Mouse (Mus musculus) hematopoietic multipotent progenitor cell, adult 10-12 weeks (in vitro differentiated cells): ENCODE results near the gene Tmem107. TPM values are rescaled to one million over a fixed set of nuclear protein-coding genes. Genes with fewer than 3 reads are reported as not detected.

Experiments
- polyA plus RNA-seq: library from polyadenylated mRNA; stranded (reverse); fragments of >175 nt; gene quantifications from 2 replicates; pipeline ENCODE4 v1.2.3, GENCODE M21; 2012; ENCODE audit warnings: low replicate concordance

Tmem107 gene
- 6.0 and 14.2 TPM in 2 replicates for polyA plus RNA-seq

GRCm38 (mm10) chr11:69070590-69071222 lies at the start of gene Tmem107:
Tmem107 (plus strand) TSS chr11:69070806.

GRCm38 (mm10) chr11:69045531-69046394 lies 24.8 kb upstream of the Tmem107 start, which contains the start of gene Aurkb:
Aurkb (plus strand) TSS chr11:69045647.

GRCm38 (mm10) chr11:69059357-69059974 lies 11.1 kb upstream of the Tmem107 start, which contains the start of gene Borcs6:
Borcs6 (plus strand) TSS chr11:69059717.

DNA sequence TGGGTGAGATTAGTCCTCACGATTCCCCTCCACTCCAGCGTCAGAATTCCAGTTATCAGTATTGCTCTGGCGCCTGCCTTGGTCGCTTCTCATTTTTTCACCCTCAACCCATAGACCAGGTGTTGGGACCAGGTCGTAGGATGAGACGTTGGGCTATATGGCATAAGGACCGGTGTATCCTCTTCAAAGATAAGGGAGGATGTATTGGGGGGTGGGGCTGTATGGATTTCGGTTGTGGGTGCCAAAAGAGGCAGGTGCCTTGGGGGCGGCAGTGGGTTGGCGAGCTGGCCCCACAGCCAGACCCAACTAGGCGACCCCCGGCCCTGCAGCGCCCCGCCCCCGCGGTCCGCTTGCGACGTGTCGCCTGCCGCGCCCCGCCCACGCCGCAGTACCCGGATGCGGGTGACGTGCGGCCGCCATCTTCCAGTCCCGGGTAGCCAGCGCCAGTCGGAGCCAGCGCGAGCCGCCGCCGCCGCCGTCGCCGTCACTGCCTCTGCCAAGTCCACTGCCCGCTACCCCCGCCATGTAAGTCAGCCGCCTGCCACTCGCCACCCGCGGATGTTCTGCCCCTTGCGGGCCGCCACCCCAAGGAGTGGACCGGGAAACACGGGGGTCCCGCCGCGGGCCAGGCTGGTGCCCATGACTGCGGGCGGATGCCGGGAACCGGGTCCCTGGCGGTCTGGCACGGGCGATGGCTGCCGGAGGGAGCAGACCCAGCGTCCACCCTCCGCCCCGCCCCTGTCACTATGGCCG lies 17.7 kb downstream of the Tmem107 start, which contains the start of gene Vamp2:
TSS of gene Vamp2 (plus strand) at position 388 of the 753 bp plus-strand sequence.

DNA sequence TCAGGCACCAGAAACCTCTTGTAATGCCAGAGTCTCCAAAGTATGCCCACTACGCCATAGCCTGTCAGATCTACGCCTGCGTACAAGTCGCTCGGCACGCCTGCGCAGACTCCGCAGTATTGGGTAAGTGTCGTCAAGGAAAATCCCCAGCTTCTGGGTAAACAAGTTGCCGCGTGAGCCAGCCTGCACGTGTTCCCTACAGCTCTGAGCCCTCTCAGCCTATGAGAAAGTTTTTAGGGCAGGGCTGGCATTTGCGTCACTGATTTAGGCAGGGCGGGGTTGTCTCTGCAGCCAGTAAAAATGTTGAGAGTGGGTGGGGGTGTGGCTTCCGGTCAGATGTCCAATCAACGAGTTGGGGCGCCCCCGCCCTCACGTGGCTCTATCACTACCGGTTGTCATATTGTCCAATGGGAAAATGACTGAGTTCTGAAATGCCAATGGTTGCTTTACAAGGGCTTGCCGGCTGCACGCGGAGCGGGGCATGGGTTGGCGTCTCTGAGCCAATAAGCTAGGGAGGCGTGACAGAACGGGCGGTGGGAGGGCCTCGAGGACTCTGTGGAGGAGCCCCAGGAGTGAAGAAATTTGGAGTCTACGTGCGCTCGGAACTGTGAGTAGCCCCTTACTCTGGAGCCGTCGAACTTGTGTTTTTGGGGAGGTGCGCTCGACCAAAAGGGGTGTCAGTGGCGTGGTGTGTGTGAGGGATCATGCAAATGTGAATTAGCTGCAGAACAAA lies 24.3 kb downstream of the Tmem107 start, which contains the start of gene Per1:
TSS of gene Per1 (plus strand) at position 521 of the 733 bp plus-strand sequence.

DNA sequence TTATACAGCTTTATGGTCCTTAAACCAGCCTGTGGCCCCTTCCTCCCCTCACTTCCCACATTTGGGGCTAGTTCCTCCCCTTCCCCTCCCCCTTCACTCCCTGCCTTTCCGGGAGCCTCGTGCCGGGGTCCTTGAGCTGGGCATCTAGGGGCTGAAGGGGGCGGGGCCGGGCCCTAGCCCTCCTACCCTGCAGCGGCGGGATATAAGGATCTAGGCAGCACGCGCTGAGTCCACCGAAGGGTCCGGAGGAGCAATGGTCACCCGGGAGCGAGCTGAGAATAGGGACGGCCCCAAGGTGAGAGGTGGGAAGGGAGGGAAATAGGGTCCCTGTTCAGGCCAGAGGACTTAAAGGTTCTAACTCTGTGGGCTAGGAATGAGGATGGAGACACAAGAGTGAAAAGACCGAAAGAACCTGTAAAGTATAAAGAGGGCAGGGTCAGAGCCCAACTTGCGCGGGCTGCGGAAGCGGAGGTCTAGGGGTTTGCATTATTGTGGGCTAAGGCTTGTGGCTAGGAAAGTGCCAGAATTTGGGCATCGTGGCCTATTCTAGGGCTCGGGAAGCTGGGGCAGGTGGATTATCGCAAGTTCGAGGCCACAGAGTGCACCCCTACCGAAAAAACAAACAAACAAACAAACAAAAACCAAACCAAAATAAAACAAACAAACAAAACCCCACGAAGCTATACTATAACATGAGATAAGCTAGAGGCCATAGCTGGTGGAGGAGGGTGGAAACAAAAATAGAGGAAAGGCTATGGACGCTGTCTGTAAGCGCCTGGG lies 49.8 kb downstream of the Tmem107 start, which contains the start of gene Hes7:
TSS of gene Hes7 (plus strand) at position 184 of the 780 bp plus-strand sequence.

DNA sequence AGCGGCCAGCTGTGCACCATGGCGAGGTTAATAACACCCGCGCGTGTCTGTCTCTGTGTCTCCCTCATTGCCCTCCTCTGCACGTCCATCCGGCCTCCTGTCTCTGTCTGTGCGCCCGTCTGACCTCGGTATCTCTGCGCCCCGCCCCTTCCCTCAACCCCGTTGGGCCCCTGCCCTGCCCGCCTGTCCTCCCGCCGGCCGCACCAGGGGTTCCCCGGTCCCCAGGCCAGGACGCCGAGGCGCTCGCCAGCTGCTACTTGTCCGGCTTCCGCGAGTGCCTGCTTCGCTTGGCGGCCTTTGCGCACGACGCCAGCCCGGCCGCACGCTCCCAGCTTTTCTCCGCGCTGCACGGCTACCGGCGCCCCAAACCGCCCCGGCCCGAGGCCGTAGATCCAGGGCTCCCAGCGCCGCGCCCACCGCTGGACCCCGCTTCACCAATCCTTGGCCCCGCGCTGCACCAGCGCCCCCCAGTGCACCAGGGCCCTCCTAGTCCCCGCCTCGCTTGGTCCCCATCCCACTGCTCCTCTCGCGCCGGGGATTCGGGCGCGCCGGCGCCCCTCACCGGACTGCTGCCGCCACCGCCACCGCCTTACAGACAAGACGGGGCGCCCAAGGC lies 51.8 kb downstream of the Tmem107 start, which contains the start of gene 9130213A22Rik:
TSS of gene 9130213A22Rik (minus strand) at position 254 of the 616 bp plus-strand sequence.

Other genes starting within 250 kb of the Tmem107 start
- gene Ndel1, start 198.9 kb upstream of the Tmem107 start, polyA plus RNA-seq: 36.5 and 77.0 TPM in 2 replicates
- gene Rnf222, start 182.3 kb upstream of the Tmem107 start, polyA plus RNA-seq: not detected in 2 replicates
- 7.7 and 20.4 TPM in 2 replicates for gene Rpl26, start 169.2 kb upstream of the Tmem107 start, polyA plus RNA-seq
- not detected in 2 replicates for gene Odf4, start 143.7 kb upstream of the Tmem107 start, polyA plus RNA-seq
- gene Arhgef15, start 113.3 kb upstream of the Tmem107 start, polyA plus RNA-seq: 0.17 and 1.4 TPM in 2 replicates
- gene Slc25a35, start 102.7 kb upstream of the Tmem107 start, polyA plus RNA-seq: 3.6 and 3.7 TPM in 2 replicates
- 1.9 and 4.5 TPM in 2 replicates for gene Rangrf, start 95.6 kb upstream of the Tmem107 start, polyA plus RNA-seq
- 6.7 and 16.4 TPM in 2 replicates for gene Pfas, start 62.3 kb upstream of the Tmem107 start, polyA plus RNA-seq
- gene Ctc1, start 54.9 kb upstream of the Tmem107 start, polyA plus RNA-seq: 18.6 and 58.1 TPM in 2 replicates
- 25.7 and 39.4 TPM in 2 replicates for gene Aurkb, start 25.2 kb upstream of the Tmem107 start, polyA plus RNA-seq
- 35.0 and 102 TPM in 2 replicates for gene Borcs6, start 11.1 kb upstream of the Tmem107 start, polyA plus RNA-seq
- gene Vamp2, start 17.7 kb downstream of the Tmem107 start, polyA plus RNA-seq: 133 and 285 TPM in 2 replicates
- gene Per1, start 24.4 kb downstream of the Tmem107 start, polyA plus RNA-seq: 32.9 and 51.0 TPM in 2 replicates
- gene Hes7, start 49.6 kb downstream of the Tmem107 start, polyA plus RNA-seq: 0.33 and 2.2 TPM in 2 replicates
- 0.34 and 1.3 TPM in 2 replicates for gene 9130213A22Rik, start 51.8 kb downstream of the Tmem107 start, polyA plus RNA-seq
- 0.05 and 0.07 TPM in 2 replicates for gene Aloxe3, start 55.1 kb downstream of the Tmem107 start, polyA plus RNA-seq
- gene Alox12b, start 86.2 kb downstream of the Tmem107 start, polyA plus RNA-seq: not detected in 2 replicates
- gene Alox8, start 127.0 kb downstream of the Tmem107 start, polyA plus RNA-seq: 0.18 and 0.36 TPM in 2 replicates
- 0.03 TPM in 2 replicates for gene Gucy2e, start 166.2 kb downstream of the Tmem107 start, polyA plus RNA-seq